Mouse (Mus musculus): ENCODE results near the gene Pgpep1.

DNA sequence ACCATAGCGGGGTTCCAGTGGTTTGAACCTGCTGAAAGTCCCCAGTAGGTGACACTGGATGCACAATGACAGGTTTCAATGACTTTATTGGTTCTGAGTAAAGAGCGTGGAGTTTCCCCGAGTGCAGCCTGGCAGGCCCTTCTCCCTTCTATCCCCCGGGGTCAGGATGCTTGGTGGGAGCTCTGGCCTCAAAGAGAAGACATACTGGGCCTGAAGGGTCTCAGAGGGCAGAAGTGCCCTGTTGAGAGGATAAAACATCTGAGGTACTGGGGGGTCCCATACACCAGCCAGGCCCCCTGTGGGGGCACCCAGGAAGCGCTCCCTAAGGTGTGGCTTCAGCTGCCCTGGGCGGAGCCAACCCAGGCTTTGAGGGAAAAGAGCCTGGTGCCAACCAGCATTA is 13.8 kb downstream of the Pgpep1 start:
- TF ChIP-seq CTCF (IDR thresholded peaks at IDR 0.05; ENCODE audit: low read depth, low read length) (no peak), EP300 (IDR thresholded peaks at IDR 0.05; ENCODE audit: insufficient read depth, low read depth, low read length) (no peak)

Measured in ES-Bruce4 (cell line).